Mouse (Mus musculus): ENCODE measurements around the gene Entpd5. TPM values are rescaled to one million over a fixed set of nuclear protein-coding genes. Genes with fewer than 3 reads are reported as not detected.
"Not testable (repeated sequence)": the region's sequence is repeated elsewhere in the genome, so short reads cannot be mapped to it uniquely, and the experiment has no call there.

Gene Entpd5
- polyA plus RNA-seq, 1 experiment from 2014 or later, result 9.7 TPM

DNA sequence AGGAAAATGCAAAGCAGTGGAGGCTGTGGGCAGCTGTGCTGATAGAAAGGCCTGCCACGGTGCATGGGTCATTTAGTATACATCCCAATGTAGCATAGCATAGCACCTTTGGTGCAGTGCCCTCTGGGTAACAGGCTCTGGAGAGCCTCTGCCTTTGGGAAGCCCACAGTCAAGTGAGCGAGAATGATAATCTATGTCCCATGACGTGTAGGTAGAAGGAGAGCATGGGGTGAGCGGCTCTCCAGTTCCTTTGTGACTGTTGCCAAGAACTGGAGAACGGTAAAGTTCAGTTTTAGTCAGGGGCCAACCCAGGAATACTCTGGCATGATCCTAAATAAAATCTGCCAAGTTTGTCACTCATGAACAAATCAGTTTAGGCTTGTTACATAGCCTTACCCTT is 37.2 kb downstream of the Entpd5 start:
- H3K9ac ChIP-seq (ENCODE audit: low read length), result no peak overlapping the region
- WGBS, result 95% methylated on average over 5 of the region's 5 CpGs
- H3K4me2 ChIP-seq (ENCODE audit: low read depth, severe bottlenecking), result no peak overlapping the region
- H3K4me3 ChIP-seq (ENCODE audit: low read depth, low read length), result no peak overlapping the region
- H3K27ac ChIP-seq (replicated peaks; ENCODE audit: low read depth, low read length), result no peak overlapping the region
- ATAC-seq (ENCODE audit: insufficient number of reproducible peaks, low FRiP score, low TSS enrichment, low read depth) (no peak), DNase-seq (ENCODE audit: low spot score) (no peak)
- no peaks in the 10 kb centered on the region for H3K9me3 ChIP-seq (ENCODE audit: control insufficient read depth, low read length)
- no peaks in the 10 kb centered on the region for H3K4me1 ChIP-seq (ENCODE audit: control insufficient read depth, insufficient read depth, low read length)
- H3K27me3 ChIP-seq (ENCODE audit: control insufficient read depth, insufficient read depth, low read length), result no peaks in the 10 kb centered on the region
- peaks cover 36% of the 10 kb centered on the region for H3K36me3 ChIP-seq (ENCODE audit: control insufficient read depth, insufficient read depth, low read length)

DNA sequence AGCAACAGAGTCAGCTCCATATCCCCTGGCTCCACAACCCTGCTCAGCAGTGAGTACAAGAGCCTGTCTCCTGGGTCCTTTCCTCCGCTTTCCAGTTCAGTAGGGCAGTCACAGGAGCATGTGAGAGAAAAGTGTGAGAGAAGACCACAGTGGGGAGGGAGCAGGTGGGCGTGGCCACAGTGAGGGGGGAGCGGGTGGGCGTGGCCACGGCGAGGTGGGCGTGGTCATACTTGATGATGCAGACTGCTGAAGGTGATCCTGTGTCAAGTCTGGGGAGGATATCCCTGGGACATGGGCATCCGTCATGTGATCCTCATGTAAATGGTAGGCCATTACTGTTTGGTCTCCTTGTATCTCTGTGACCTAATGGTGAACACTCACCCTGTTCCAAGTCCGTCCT is 41.9 kb downstream of the Entpd5 start:
- no peak overlapping the region for H3K27ac ChIP-seq (replicated peaks; ENCODE audit: low read depth, low read length)
- H3K27me3 ChIP-seq (ENCODE audit: control insufficient read depth, insufficient read depth, low read length), result no peaks in the 10 kb centered on the region
- ATAC-seq (ENCODE audit: insufficient number of reproducible peaks, low FRiP score, low TSS enrichment, low read depth) (no peak), DNase-seq (ENCODE audit: low spot score) (no peak)
- H3K4me3 ChIP-seq (ENCODE audit: low read depth, low read length), result no peak overlapping the region
- no peak overlapping the region for H3K9ac ChIP-seq (ENCODE audit: low read length)
- H3K36me3 ChIP-seq (ENCODE audit: control insufficient read depth, insufficient read depth, low read length), result peaks cover 25% of the 10 kb centered on the region
- no peaks in the 10 kb centered on the region for H3K9me3 ChIP-seq (ENCODE audit: control insufficient read depth, low read length)
- 60% methylated on average over 9 of the region's 9 CpGs for WGBS
- peaks cover 5% of the 10 kb centered on the region; the same call in 1 of the 2 replicates for H3K4me1 ChIP-seq (ENCODE audit: control insufficient read depth, insufficient read depth, low read length)
- no peak overlapping the region for H3K4me2 ChIP-seq (ENCODE audit: low read depth, severe bottlenecking)

DNA sequence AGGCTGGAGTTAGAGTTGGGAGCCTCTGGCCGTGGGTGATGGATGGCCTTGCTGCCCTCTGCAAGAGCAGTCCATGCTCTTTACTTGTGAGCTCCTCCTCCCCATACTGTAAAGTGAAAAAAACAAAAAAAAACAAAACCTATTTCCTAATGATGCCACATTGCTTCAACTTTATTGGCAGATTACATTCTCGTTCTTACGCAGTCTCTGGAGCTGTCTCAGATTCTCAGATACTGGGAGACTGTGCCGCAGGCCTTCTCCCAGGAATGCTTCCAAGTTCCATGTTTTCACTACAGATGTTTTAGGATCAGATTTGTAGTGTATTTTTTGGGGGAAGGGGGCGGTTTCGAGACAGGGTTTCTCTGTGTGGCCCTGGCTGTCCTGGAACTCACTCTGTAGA is 43.7 kb downstream of the Entpd5 start:
- H3K27ac ChIP-seq (replicated peaks; ENCODE audit: low read depth, low read length), result no peak overlapping the region
- H3K4me2 ChIP-seq (ENCODE audit: low read depth, severe bottlenecking), result no peak overlapping the region
- ATAC-seq (ENCODE audit: insufficient number of reproducible peaks, low FRiP score, low TSS enrichment, low read depth) (no peak), DNase-seq (ENCODE audit: low spot score) (no peak)
- peaks cover 5% of the 10 kb centered on the region; the same call in 1 of the 2 replicates for H3K4me1 ChIP-seq (ENCODE audit: control insufficient read depth, insufficient read depth, low read length)
- H3K9ac ChIP-seq (ENCODE audit: low read length), result no peak overlapping the region
- no peaks in the 10 kb centered on the region for H3K27me3 ChIP-seq (ENCODE audit: control insufficient read depth, insufficient read depth, low read length)
- 98% methylated on average over 6 of the region's 6 CpGs for WGBS
- no peaks in the 10 kb centered on the region for H3K9me3 ChIP-seq (ENCODE audit: control insufficient read depth, low read length)
- no peak overlapping the region for H3K4me3 ChIP-seq (ENCODE audit: low read depth, low read length)
- H3K36me3 ChIP-seq (ENCODE audit: control insufficient read depth, insufficient read depth, low read length), result peaks cover 10% of the 10 kb centered on the region; the same call in 1 of the 2 replicates

DNA sequence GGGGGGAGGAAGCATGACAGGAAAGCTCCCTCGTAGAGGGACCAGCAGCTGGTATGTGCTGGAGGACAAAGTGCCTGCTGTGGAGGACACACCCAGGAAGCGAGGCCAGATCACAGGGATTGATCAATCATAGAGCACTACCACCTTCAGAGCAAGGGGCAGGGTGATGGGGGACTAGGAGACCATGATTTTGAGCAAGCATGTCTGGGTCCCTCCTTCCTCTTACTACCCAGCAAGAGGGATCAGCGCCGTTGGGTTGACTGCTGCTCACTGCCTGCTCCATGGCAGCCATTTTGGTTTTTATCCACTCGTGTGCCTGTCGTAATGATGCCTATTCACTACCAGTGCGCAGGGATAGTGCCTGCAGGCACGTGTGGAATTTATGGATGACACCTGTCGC is 44.5 kb downstream of the Entpd5 start:
- ATAC-seq (ENCODE audit: insufficient number of reproducible peaks, low FRiP score, low TSS enrichment, low read depth), result no peak
- Histone ChIP-seq H3K27ac (replicated peaks; ENCODE audit: low read depth, low read length) (no peak overlapping the region), H3K36me3 (ENCODE audit: control insufficient read depth, insufficient read depth, low read length) (peaks cover 6% of the 10 kb centered on the region; the same call in 1 of the 2 replicates)

DNA sequence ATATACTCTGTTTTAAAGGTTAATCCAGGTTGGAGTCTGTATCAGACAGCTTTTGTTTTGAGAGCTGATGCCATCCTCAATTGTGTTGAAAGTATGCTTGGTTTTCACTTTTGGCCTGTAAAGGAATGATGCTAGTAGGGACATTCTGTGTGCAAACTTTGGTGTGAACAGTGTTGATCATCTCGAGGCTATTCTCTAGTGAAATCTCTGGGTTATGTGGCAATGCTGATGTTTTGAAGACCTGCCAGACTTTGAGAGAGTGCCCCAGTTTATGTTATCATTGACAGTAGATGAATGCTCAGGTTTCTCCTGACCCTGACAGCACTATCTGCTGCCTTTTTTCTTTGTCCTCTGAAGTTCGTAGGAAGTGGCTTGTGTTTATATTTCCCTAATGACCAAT is 46.0 kb downstream of the Entpd5 start:
- no peaks in the 10 kb centered on the region for H3K9me3 ChIP-seq (ENCODE audit: control insufficient read depth, low read length)
- H3K4me3 ChIP-seq (ENCODE audit: low read depth, low read length), result peak overlapping the region; percentile 77
- peaks cover 5% of the 10 kb centered on the region; the same call in 1 of the 2 replicates for H3K4me1 ChIP-seq (ENCODE audit: control insufficient read depth, insufficient read depth, low read length)
- WGBS, result 52% methylated on average over 2 of the region's 2 CpGs
- H3K4me2 ChIP-seq (ENCODE audit: low read depth, severe bottlenecking), result peak overlapping the region; percentile 87
- ATAC-seq (ENCODE audit: insufficient number of reproducible peaks, low FRiP score, low TSS enrichment, low read depth) (no peak), DNase-seq (ENCODE audit: low spot score) (no peak)
- H3K27ac ChIP-seq (replicated peaks; ENCODE audit: low read depth, low read length), result no peak overlapping the region
- H3K36me3 ChIP-seq (ENCODE audit: control insufficient read depth, insufficient read depth, low read length), result no peaks in the 10 kb centered on the region; the same call in 1 of the 2 replicates
- H3K27me3 ChIP-seq (ENCODE audit: control insufficient read depth, insufficient read depth, low read length), result no peaks in the 10 kb centered on the region
- peak overlapping the region; percentile 34; the same call in 1 of the 2 replicates for H3K9ac ChIP-seq (ENCODE audit: low read length)

More for the DNA sequence above, 44.5 kb downstream of the Entpd5 start:
- Histone ChIP-seq H3K9ac (ENCODE audit: low read length) (no peak overlapping the region), H3K4me3 (ENCODE audit: low read depth, low read length) (no peak overlapping the region), H3K9me3 (ENCODE audit: control insufficient read depth, low read length) (no peaks in the 10 kb centered on the region), H3K4me2 (ENCODE audit: low read depth, severe bottlenecking) (no peak overlapping the region), H3K4me1 (ENCODE audit: control insufficient read depth, insufficient read depth, low read length) (peaks cover 5% of the 10 kb centered on the region; the same call in 1 of the 2 replicates), H3K27me3 (ENCODE audit: control insufficient read depth, insufficient read depth, low read length) (no peaks in the 10 kb centered on the region)
- no peak for DNase-seq (ENCODE audit: low spot score)
- WGBS, result 85% methylated on average over 9 of the region's 9 CpGs

DNA sequence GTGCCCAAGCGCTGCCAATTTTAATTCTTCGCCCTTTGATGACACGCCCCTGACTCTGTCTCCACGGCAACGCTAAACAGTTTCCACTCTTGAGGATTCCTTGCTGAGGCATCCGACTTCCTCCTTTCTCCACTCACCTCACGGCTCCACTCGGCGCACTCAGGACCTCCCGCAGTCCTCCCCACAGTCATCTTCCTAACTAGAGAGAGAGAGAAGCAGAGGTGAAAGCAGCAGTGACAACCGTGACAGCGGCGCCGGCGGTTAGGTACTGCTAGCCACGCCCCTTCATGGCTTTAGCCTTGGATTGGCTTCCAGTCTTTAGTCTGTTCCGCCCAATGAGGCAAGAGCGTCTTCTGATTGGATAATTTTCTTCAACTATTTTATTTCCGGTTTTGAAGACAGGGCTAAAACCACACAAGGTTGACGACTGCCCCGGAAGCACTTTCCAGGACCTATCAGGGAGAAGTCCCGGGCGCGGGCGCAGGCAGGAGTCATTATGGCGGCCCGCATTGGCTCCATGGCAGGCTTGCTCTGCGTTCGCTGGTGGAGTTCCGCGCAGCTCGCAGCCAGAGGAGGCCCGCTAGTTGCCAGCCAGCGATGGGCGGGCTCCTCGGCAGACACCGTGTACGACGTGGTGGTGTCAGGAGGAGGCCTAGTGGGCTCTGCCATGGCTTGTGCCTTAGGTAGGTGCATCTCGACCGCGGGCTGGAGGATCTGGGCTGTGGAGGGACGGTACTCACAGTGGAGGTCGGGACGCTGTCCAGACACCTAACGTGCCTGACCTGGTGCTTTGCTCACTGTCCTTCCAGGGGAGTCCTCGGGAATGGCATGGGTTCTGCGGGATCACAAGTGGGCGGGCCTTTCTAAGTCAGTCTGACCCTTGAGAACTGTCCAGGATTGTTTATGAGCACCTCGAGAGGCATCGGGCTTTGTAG is 47.0 kb downstream of the Entpd5 start, which contains the start of the genes Coq6 and Fam161b:
TSS of gene Coq6 (plus strand) at position 103 of the 935 bp plus-strand sequence.
TSS of gene Fam161b (minus strand) at position 279 of the 935 bp plus-strand sequence.
- Histone ChIP-seq H3K4me1 (ENCODE audit: control insufficient read depth, insufficient read depth, low read length) (peaks cover 5% of the 10 kb centered on the region; the same call in 1 of the 2 replicates), H3K4me2 (ENCODE audit: low read depth, severe bottlenecking) (peak within 1 kb of the TSS; percentile 87), H3K9ac (ENCODE audit: low read length) (peak within 1 kb of the TSS; percentile 67), H3K36me3 (ENCODE audit: control insufficient read depth, insufficient read depth, low read length) (no peaks in the 10 kb centered on the region; the same call in 1 of the 2 replicates), H3K27ac (replicated peaks; ENCODE audit: low read depth, low read length) (no peak within 1 kb of the TSS), H3K27me3 (ENCODE audit: control insufficient read depth, insufficient read depth, low read length) (no peaks in the 10 kb centered on the region), H3K4me3 (ENCODE audit: low read depth, low read length) (peak within 1 kb of the TSS; percentile 77), H3K9me3 (ENCODE audit: control insufficient read depth, low read length) (no peaks in the 10 kb centered on the region)
- under 1% methylated on average over 51 of the region's 51 CpGs for WGBS
- DNase-seq (ENCODE audit: low spot score) (peak; percentile 95), ATAC-seq (ENCODE audit: insufficient number of reproducible peaks, low FRiP score, low TSS enrichment, low read depth) (peak; percentile 99)

DNA sequence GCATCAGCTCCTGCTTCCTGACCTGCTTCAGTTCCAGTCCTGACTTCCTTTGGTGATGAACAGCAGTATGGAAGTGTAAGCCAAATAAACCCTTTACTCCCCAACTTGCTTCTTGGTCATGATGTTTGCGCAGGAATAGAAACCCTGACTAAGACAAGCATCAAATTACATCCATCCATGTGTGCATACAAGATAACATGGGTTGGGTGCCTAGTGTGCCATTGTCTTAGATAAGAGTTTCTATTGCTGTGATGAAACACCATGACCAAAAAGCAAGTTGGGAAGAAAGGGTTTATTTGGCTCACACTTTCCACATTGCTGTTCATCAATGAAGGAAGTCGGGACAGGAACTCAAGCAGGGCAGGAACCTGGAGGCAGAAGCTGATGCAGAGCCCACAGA is 50.1 kb downstream of the Entpd5 start:
- H3K4me2 ChIP-seq (ENCODE audit: low read depth, severe bottlenecking); H3K4me3 ChIP-seq (ENCODE audit: low read depth, low read length); H3K36me3 ChIP-seq (ENCODE audit: control insufficient read depth, insufficient read depth, low read length); H3K9ac ChIP-seq (ENCODE audit: low read length); DNase-seq (ENCODE audit: low spot score); H3K27me3 ChIP-seq (ENCODE audit: control insufficient read depth, insufficient read depth, low read length); ATAC-seq (ENCODE audit: insufficient number of reproducible peaks, low FRiP score, low TSS enrichment, low read depth); H3K9me3 ChIP-seq (ENCODE audit: control insufficient read depth, low read length); H3K27ac ChIP-seq (replicated peaks; ENCODE audit: low read depth, low read length); H3K4me1 ChIP-seq (ENCODE audit: control insufficient read depth, insufficient read depth, low read length): not testable (repeated sequence)
- 82% methylated on average over 2 of the region's 2 CpGs for WGBS

DNA sequence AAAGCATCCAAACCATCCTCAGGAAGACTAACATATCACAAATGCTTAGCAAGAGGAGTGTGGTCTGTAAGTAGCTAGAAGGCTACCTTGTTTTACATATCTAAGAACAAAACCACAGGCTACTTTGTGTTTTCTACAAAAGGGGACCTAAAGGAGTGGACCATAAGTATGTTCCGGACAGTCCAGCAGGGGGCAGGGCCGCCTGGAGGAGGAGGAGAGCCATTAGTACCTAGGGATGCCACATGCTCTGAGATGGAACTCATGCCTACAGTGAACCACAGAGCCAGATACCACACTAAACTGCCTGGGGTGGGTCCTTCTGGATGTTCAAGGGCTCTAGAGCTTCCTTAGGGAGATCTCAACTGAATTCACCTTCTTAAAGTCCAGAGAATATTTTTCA is 61.6 kb downstream of the Entpd5 start:
- ATAC-seq (ENCODE audit: insufficient number of reproducible peaks, low FRiP score, low TSS enrichment, low read depth), result no peak
- no peaks in the 10 kb centered on the region for H3K27me3 ChIP-seq (ENCODE audit: control insufficient read depth, insufficient read depth, low read length)
- peak; percentile 52 for DNase-seq (ENCODE audit: low spot score)
- H3K27ac ChIP-seq (replicated peaks; ENCODE audit: low read depth, low read length), result no peak overlapping the region
- WGBS, result 54% methylated on average over 2 of the region's 2 CpGs
- no peak overlapping the region for H3K4me3 ChIP-seq (ENCODE audit: low read depth, low read length)
- H3K9me3 ChIP-seq (ENCODE audit: control insufficient read depth, low read length), result no peaks in the 10 kb centered on the region
- H3K36me3 ChIP-seq (ENCODE audit: control insufficient read depth, insufficient read depth, low read length), result peaks cover 4% of the 10 kb centered on the region; the same call in 1 of the 2 replicates
- no peaks in the 10 kb centered on the region for H3K4me1 ChIP-seq (ENCODE audit: control insufficient read depth, insufficient read depth, low read length)
- no peak overlapping the region for H3K4me2 ChIP-seq (ENCODE audit: low read depth, severe bottlenecking)
- H3K9ac ChIP-seq (ENCODE audit: low read length), result no peak overlapping the region

Measured in limb, embryonic 11.5 days (tissue).